Mouse (Mus musculus) CH12.LX (cell line): ENCODE data around the gene 2900026A02Rik. TPM values are rescaled to one million over a fixed set of nuclear protein-coding genes. Genes with fewer than 3 reads are reported as not detected.

Source experiments
- DNase-seq: peaks from one replicate; pipeline ENCODE4 v3.0.0-alpha.2; 2013; ENCODE audit errors: extremely low read depth
- H3K27ac ChIP-seq: 2 replicates; pipeline ENCODE4 v1.5.1; 2012; ENCODE audit warnings: low read depth, mild to moderate bottlenecking, control low read depth, moderate library complexity; ENCODE audit not compliant: insufficient read depth
- H3K27me3 ChIP-seq: replicated peaks from 2 replicates; pipeline ENCODE3; 2012; ENCODE audit warnings: inconsistent platforms
- H3K36me3 ChIP-seq, 2 experiments: replicated peaks in 1 of 2; 2 replicates each; pipeline versions ENCODE3 to v1.6.1; 2012; ENCODE audit warnings: inconsistent platforms in 1 of 2, low read length in 1 of 2, mild to moderate bottlenecking in 1 of 2, mixed read lengths in 1 of 2, moderate library complexity in 1 of 2; ENCODE audit not compliant: control insufficient read depth in 1 of 2, insufficient read depth in 1 of 2
- H3K4me1 ChIP-seq, 2 experiments: 2 replicates each; pipeline ENCODE4 v1.6.1; 2012; ENCODE audit warnings: inconsistent platforms in 1 of 2, moderate library complexity in 1 of 2; ENCODE audit not compliant: insufficient read depth in 2 of 2, control insufficient read depth in 1 of 2
- H3K4me2 ChIP-seq: 2 replicates; pipeline ENCODE4 v1.6.1; 2012; ENCODE audit warnings: low read depth, mild to moderate bottlenecking, control low read depth; ENCODE audit not compliant: poor library complexity, insufficient read depth, severe bottlenecking
- H3K4me3 ChIP-seq, 3 experiments: fragments of 150-350 bp in 1 of 3; sonication (generic) in 1 of 3; replicated peaks in 1 of 3; 2 replicates each; pipeline versions ENCODE3 to v1.5.1; 2011 to 2012; ENCODE audit warnings: low read depth in 2 of 3, low read length in 2 of 3, mild to moderate bottlenecking in 2 of 3, moderate library complexity in 2 of 3, control low read depth in 1 of 3, improper control_type of control experiment in 1 of 3, inconsistent platforms in 1 of 3, mixed read lengths in 1 of 3; ENCODE audit not compliant: poor library complexity in 1 of 3
- H3K79me2 ChIP-seq: replicated peaks from 2 replicates; pipeline ENCODE4 v1.6.1; 2012; ENCODE audit warnings: mild to moderate bottlenecking, moderate library complexity; ENCODE audit not compliant: control insufficient read depth, poor library complexity, insufficient read depth, severe bottlenecking; ENCODE audit errors: extremely low read depth
- H3K9ac ChIP-seq: 2 replicates; pipeline ENCODE4 v1.6.1; 2012; ENCODE audit warnings: low read depth, mild to moderate bottlenecking, control low read depth, moderate library complexity; ENCODE audit not compliant: insufficient read depth
- H3K9me3 ChIP-seq: replicated peaks from 2 replicates; pipeline ENCODE3; 2012; ENCODE audit warnings: low read length, inconsistent platforms, mixed read lengths
- BHLHE40 ChIP-seq: IDR thresholded peaks from 2 replicates; pipeline ENCODE4 v1.6.1; 2011; ENCODE audit warnings: mild to moderate bottlenecking, low read depth, low read length, improper control_type of control experiment
- CHD1 ChIP-seq: IDR thresholded peaks from 2 replicates; pipeline ENCODE4 v1.6.1; 2012; ENCODE audit warnings: low read depth, low read length, improper control_type of control experiment, inconsistent platforms
- CHD2 ChIP-seq: IDR thresholded peaks from 2 replicates; pipeline ENCODE4 v1.6.1; 2011; ENCODE audit warnings: low read length, improper control_type of control experiment
- E2F4 ChIP-seq: IDR thresholded peaks from 2 replicates; pipeline ENCODE4 v1.6.1; 2011; ENCODE audit warnings: low read depth, low read length, improper control_type of control experiment; ENCODE audit not compliant: insufficient replicate concordance
- ELF1 ChIP-seq: IDR thresholded peaks from 2 replicates; pipeline ENCODE4 v1.6.1; 2014; ENCODE audit warnings: low read depth, mild to moderate bottlenecking, inconsistent platforms, low read length, improper control_type of control experiment
- EP300 ChIP-seq: IDR thresholded peaks from 2 replicates; pipeline ENCODE4 v1.6.1; 2011; ENCODE audit warnings: low read length, improper control_type of control experiment
- ETS1 ChIP-seq: conservative IDR thresholded peaks from 2 replicates; pipeline ENCODE4 v1.6.1; 2012; ENCODE audit warnings: low read depth, mild to moderate bottlenecking, inconsistent platforms, low read length, improper control_type of control experiment, moderate library complexity
- GABPA ChIP-seq: IDR thresholded peaks from 2 replicates; pipeline ENCODE4 v1.6.1; 2012; ENCODE audit warnings: low read depth, low read length, improper control_type of control experiment, inconsistent platforms; ENCODE audit not compliant: insufficient replicate concordance
- HCFC1 ChIP-seq: IDR thresholded peaks from 2 replicates; pipeline ENCODE4 v1.6.1; 2012; ENCODE audit warnings: low read depth, mild to moderate bottlenecking, inconsistent platforms, low read length, improper control_type of control experiment
- MAFK ChIP-seq: IDR thresholded peaks from 2 replicates; pipeline ENCODE4 v1.6.1; 2011; ENCODE audit warnings: low read length, improper control_type of control experiment; ENCODE audit not compliant: insufficient replicate concordance
- MEF2A ChIP-seq: IDR thresholded peaks from 2 replicates; pipeline ENCODE4 v1.6.1; 2014; ENCODE audit warnings: low read depth, mild to moderate bottlenecking, inconsistent platforms, low read length, improper control_type of control experiment, borderline replicate concordance
- NRF1 ChIP-seq: IDR thresholded peaks from 2 replicates; pipeline ENCODE4 v1.6.1; 2014; ENCODE audit warnings: low read depth, mild to moderate bottlenecking, inconsistent platforms, low read length, improper control_type of control experiment, moderate library complexity
- RAD21 ChIP-seq: IDR thresholded peaks from 2 replicates; pipeline ENCODE4 v1.6.1; 2011; ENCODE audit warnings: low read depth, mild to moderate bottlenecking, low read length, improper control_type of control experiment, moderate library complexity
- SMC3 ChIP-seq: IDR thresholded peaks from 2 replicates; pipeline ENCODE4 v1.6.1; 2011; ENCODE audit warnings: low read depth, low read length, improper control_type of control experiment
- UBTF ChIP-seq: IDR thresholded peaks from 2 replicates; pipeline ENCODE4 v1.6.1; 2012; ENCODE audit warnings: low read depth, mild to moderate bottlenecking, inconsistent platforms, low read length, improper control_type of control experiment, moderate library complexity
- USF1 ChIP-seq: IDR thresholded peaks from 2 replicates; pipeline ENCODE4 v1.6.1; 2014; ENCODE audit warnings: low read depth, mild to moderate bottlenecking, inconsistent platforms, low read length, improper control_type of control experiment
- ZMIZ1 ChIP-seq: IDR thresholded peaks from 2 replicates; pipeline ENCODE4 v1.6.1; 2012; ENCODE audit warnings: low read depth, mild to moderate bottlenecking, inconsistent platforms, low read length, improper control_type of control experiment
- ZNF384 ChIP-seq: IDR thresholded peaks from 2 replicates; pipeline ENCODE4 v1.6.1; 2012; ENCODE audit warnings: low read depth, low read length, improper control_type of control experiment, inconsistent platforms
- dilution Hi-C: fragments of 300-500 bp; cut with MboI; formaldehyde crosslinking; loops from 2 replicates; pipeline ENCODE4 v1.14.3; 2020; ENCODE audit warnings: low sequenced_read_pairs; ENCODE audit not compliant: extremely low pct_unique_long_range_greater_than_20kb, extremely low pct_ligation_motif_present
- in situ Hi-C: fragments of 300-500 bp; cut with MboI; formaldehyde crosslinking; loops from 3 replicates; pipeline ENCODE4 v1.14.3; 2019; ENCODE audit warnings: low sequenced_read_pairs, low pct_ligation_motif_present, low pct_unique_long_range_greater_than_20kb, mixed read lengths
- polyA plus RNA-seq: library from polyadenylated mRNA; unstranded; fragments of >175 nt; gene quantifications from 2 replicates; pipeline ENCODE4 v1.2.1, GENCODE M21; 2012; ENCODE audit warnings: low read depth; ENCODE audit not compliant: insufficient read length
- total RNA-seq, 2 experiments: library from RNA; depleted of rRNA; stranded (reverse); fragments of 300-350 nt in 1 of 2; fragments of >200 nt in 1 of 2; gene quantifications; 2 replicates each; pipeline ENCODE4 v1.2.3; 2012 to 2014

2900026A02Rik gene
- total and polyA plus RNA-seq, 3 experiments: 0.85 to 4.6 (median 0.93) TPM

GRCm38 (mm10) chr5:113145171-113145570 is 75.9 kb downstream of the 2900026A02Rik start:
- H3K4me3 ChIP-seq: no peak overlapping the region
- no peaks in the 10 kb centered on the region for H3K79me2 ChIP-seq
- TF ChIP-seq HCFC1 (no peak), ZMIZ1 (no peak), CHD2 (no peak), MEF2A (no peak), EP300 (no peak)
- TF ChIP-seq, all 38 proteins: peak for 0
- dilution Hi-C loops (no loop called here), in situ Hi-C loops (no loop called here)
- H3K9me3 ChIP-seq: peaks cover 7% of the 10 kb centered on the region
- peaks cover 0 to 38% of the 10 kb centered on the region in 2 experiments; a peak in 2 of 4 replicates for H3K4me1 ChIP-seq
- no peak overlapping the region for H3K4me2 ChIP-seq
- H3K27ac ChIP-seq: no peak overlapping the region
- no peak for DNase-seq
- H3K27me3 ChIP-seq: no peaks in the 10 kb centered on the region
- peaks cover 0 to 14% of the 10 kb centered on the region in 2 experiments for H3K36me3 ChIP-seq
- no peak overlapping the region for H3K9ac ChIP-seq

GRCm38 (mm10) chr5:113142486-113142885 is 78.5 kb downstream of the 2900026A02Rik start:
- Histone ChIP-seq H3K27ac (no peak overlapping the region), H3K9me3 (peaks cover 9% of the 10 kb centered on the region), H3K79me2 (no peaks in the 10 kb centered on the region), H3K4me2 (no peak overlapping the region), H3K27me3 (no peaks in the 10 kb centered on the region), H3K4me1 (peaks cover 0 to 39% of the 10 kb centered on the region in 2 experiments; a peak in 2 of 4 replicates), H3K4me3 (no peak overlapping the region), H3K9ac (no peak overlapping the region), H3K36me3 (peaks cover 0 to 17% of the 10 kb centered on the region in 2 experiments)
- in situ Hi-C loops (no loop called here), dilution Hi-C loops (no loop called here)
- TF ChIP-seq ZNF384 (no peak), ELF1 (no peak), SMC3 (no peak), EP300 (no peak), USF1 (no peak), NRF1 (no peak), CHD2 (no peak), BHLHE40 (no peak), RAD21 (no peak), UBTF (no peak), MEF2A (no peak), MAFK (no peak), E2F4 (no peak), ETS1 (no peak), GABPA (no peak), CHD1 (no peak)
- no peak for DNase-seq
